Mouse (Mus musculus) brain, embryonic 14.5 days (tissue): ENCODE measurements around the gene Decr2.

Experiments
- CTCF ChIP-seq: fragments of 200-500 bp; IDR thresholded peaks from 2 replicates; pipeline ENCODE4 v1.5.1; 2012; ENCODE audit warnings: inconsistent platforms, mild to moderate bottlenecking, moderate library complexity, borderline replicate concordance; ENCODE audit not compliant: insufficient read depth, insufficient read length; ENCODE audit errors: extremely low read depth
- POLR2A ChIP-seq: fragments of 200-500 bp; IDR thresholded peaks from 2 replicates; pipeline ENCODE4 v1.6.1; 2012; ENCODE audit warnings: mild to moderate bottlenecking, inconsistent platforms, borderline replicate concordance; ENCODE audit not compliant: poor library complexity, insufficient read depth, insufficient read length, severe bottlenecking; ENCODE audit errors: extremely low read depth

DNA sequence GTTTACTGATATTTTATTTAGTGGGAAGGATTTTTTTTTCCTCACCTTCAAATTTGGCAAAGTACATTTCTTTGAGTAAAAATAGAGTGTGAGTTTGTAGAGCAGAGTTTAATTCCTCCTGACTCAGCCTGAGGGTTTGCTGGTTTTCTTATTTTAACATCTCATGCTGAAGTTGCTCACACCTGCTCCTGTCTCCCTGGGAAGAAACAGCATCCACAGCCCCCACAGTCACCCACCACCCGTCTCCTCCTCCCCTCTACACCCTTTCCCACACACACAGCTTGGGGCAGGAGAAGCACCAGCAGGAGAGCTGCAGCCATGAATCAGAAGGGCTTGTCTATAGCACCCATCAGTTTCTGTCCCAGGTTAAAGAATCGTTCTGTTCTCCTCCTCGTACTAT is 14.9 kb downstream of the Decr2 start:
- no peak for TF ChIP-seq CTCF
- no peak for TF ChIP-seq POLR2A
